Mouse (Mus musculus) adrenal gland, postnatal 25 days (tissue): ENCODE measurements around the gene Slc17a5. TPM values are rescaled to one million over a fixed set of nuclear protein-coding genes. Genes with fewer than 3 reads are reported as not detected.

Source experiments
- DNase-seq: peaks from one replicate; pipeline ENCODE4 v3.0.0; 2021; ENCODE audit warnings: mixed read lengths
- long read RNA-seq: library from polyadenylated mRNA; stranded (forward); transcript quantifications from one replicate; pipeline ENCODE4 v2.0.0, GENCODE M21; 2021
- total RNA-seq: library from RNA; stranded (reverse); gene quantifications from 2 replicates; pipeline ENCODE4 v1.2.3, GENCODE M21; 2021

Gene Slc17a5
- total RNA-seq = 10.6 and 16.7 TPM in 2 replicates
- long read RNA-seq, transcript Slc17a5-201 (11 exons, 3,236 nt) = major isoform, 28 of 34 reads
- long read RNA-seq, partial matches to known transcripts = 1 of 34 reads
- long read RNA-seq, other reads (novel, unspliced or antisense) = 5 of 34 reads

- DNase-seq = peak; percentile 91
Observed at GRCm38 (mm10) chr9:78587914-78588313, at the start of gene Slc17a5. Gene Slc17a5 (minus strand): TSS chr9:78588041.

GRCm38 (mm10) chr9:78633976-78634375, 46.1 kb upstream of the Slc17a5 start:
- peak; percentile 25 for DNase-seq

DNA sequence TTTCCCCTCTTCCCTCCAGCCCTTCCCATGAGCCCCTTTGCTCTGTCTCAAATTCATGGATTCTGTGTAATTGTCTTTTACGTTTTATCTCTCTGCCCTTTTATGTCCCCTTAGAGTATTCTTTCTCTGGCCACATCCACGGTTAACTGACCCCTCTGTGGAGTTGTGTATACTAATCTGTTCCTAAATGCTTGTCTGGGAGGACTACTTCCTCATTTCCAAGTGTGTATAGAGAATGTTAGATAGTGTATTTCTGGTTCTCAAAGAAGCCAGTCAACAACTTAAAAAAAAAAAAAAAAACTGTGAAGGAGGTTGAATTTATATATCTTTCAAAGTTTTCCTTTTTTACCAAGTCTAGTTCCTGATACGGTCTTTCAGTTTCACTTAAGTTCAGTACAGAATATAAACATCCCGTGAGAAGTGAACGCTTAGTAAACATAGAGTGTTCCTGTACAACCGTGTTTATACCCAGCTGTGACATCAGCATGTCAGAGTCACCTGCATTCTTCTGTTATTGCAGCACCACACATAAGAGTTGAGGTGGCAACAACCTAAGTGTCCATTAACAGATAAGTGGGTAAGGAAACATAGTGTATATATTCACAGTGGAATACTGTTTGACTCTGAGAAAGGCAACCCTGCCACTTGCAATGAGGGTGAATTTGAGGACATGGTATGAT, 44.1 kb upstream of the Slc17a5 start:
- DNase-seq = no peak

GRCm38 (mm10) chr9:78629991-78630390, 42.1 kb upstream of the Slc17a5 start:
- DNase-seq = no peak

DNA sequence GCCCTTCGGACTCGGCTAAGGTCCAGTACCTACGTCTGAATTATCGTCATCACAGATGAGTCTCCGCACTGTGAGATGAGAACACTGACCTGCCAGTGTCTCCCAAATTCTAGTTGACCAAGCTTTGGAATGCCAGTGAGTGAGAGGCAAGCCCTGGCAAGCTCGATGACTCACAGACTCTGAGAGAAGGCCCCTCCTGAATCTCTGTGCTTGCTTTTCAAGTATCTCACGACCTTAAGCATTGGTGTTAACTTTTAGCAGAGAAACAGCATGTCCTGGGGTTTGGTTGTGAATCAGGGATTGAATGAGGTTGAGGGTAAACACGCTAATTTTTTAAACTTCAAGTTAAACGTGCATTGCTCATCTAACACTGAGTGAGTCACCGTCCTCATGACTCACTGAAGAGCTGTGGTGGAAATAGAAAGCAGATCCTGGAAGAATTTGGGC, 35.5 kb upstream of the Slc17a5 start:
- no peak for DNase-seq

DNA sequence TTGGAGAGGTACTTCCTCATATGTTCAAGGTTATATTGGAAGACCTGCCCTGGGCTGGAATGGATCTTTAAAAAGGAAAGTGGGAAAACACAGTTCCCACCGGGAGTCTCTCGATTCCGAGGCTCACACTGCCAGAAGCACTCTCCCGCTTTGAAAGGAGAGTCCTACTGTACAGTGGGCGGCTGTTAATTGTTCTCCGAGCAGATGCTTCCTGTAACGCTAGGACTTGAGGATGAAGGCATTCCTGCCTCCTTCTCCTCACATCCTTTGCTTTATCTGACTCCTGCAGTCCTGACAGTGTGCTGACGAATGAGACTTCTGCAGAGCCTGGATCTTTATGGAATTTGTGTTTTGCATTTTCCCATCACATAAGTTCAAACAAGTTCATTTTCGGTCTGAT, 31.4 kb upstream of the Slc17a5 start:
- no peak for DNase-seq

DNA sequence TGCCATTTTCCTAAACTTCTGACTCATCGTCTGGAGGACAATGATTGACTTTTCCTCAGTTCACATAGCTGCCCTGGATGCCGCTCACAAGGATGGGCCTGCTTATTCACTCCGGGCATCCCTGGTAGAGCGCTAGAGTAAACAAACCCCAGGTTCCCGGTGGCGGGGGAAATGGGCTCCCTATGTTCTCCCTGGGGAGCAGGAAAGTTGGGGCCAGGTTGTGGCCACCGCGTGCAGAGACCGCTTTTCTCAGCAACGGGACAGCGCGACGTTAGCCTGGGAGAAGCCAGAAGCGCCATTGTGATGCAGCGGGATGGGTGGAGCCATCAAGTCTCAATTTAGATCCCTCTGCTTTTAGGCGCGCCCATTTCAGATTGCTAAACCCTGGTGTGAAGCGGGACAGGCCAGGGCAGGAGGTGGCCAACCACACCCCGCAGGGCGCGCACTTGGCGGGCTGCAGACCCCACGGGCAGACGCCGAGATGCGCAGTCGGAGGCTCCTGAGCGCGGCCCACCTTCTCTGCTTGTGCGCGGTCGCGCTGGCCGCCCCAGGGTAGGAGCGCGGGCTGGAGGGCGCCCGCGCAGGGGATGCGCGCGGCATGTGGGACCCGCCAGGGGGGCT, 27.7 kb upstream of the Slc17a5 start, which contains the start of gene Cd109:
Gene Cd109, plus strand, starts transcription at position 146 of the 621 bp plus-strand sequence.
- DNase-seq = peak; percentile 33

DNA sequence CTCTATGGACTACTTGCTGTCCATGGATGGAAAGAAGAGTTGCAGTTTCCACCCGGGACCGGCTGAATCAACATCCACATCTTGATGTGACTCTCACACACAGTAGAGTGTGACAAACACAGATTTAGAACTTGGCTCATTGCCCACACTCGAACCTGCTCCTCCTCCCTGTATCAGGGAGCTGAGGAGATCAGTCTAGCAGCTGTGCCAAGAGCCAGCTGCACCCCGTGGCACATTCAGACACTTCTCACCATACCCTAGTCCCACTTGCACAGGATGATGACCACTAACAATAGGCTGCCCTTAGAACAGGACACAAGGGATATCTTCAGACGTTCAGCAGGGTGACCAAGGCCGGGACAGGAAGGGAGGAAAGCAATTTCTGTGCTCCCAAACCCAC, 26.4 kb upstream of the Slc17a5 start:
- DNase-seq = no peak

DNA sequence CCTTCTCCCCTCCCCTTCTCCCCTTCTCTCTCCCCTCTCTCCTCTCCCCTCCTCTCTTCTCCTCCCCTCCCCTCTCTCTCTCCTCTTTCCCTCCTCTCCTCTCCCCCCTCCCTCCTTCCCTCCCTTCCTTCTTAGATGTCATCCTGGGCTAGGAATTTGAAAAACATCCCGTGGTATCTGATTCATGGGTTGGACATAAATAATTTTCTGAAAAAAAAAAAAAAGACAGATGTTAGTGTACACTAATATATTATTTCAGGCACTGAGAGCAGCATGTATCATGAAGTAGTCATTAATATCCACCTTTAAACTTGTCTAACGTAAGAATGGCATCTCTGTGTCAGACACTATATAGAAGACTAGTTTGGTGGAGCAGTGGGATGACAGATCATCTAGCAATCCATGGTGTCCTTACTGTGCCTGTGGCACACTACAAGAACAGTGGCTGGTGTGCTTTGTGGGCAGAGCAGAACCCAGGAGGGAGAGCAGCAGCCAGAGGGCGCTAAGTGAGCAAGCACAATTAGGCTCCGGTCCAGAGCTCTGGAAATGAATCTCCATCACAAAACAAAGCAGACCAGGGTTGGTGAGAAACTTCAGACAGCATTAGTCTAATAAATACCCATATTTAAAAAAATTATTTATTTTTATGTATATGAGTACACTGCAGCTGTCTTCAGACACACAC, 13.3 kb upstream of the Slc17a5 start:
- peak; percentile 35 for DNase-seq

GRCm38 (mm10) chr9:78599927-78600326, 12.1 kb upstream of the Slc17a5 start:
- no peak for DNase-seq

DNA sequence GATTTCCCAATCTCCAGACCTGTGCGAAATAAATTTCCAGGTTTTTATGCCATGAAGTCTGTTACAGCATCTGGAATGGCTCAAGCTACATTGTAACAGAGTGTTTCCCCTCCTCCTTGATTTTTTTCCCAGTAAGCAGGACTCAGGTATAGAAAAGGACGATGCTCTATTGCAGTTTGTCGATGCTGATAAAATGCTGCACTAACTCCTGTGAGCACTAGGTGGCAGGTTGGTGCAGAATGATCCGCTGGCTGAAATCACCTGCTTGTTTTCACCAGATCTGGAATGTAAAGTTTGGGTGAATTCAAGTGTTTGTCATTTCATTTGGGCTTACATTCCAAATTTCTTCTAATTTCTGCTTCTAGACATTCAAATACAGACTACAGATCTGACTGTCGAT, 9.0 kb upstream of the Slc17a5 start:
- no peak for DNase-seq

DNA sequence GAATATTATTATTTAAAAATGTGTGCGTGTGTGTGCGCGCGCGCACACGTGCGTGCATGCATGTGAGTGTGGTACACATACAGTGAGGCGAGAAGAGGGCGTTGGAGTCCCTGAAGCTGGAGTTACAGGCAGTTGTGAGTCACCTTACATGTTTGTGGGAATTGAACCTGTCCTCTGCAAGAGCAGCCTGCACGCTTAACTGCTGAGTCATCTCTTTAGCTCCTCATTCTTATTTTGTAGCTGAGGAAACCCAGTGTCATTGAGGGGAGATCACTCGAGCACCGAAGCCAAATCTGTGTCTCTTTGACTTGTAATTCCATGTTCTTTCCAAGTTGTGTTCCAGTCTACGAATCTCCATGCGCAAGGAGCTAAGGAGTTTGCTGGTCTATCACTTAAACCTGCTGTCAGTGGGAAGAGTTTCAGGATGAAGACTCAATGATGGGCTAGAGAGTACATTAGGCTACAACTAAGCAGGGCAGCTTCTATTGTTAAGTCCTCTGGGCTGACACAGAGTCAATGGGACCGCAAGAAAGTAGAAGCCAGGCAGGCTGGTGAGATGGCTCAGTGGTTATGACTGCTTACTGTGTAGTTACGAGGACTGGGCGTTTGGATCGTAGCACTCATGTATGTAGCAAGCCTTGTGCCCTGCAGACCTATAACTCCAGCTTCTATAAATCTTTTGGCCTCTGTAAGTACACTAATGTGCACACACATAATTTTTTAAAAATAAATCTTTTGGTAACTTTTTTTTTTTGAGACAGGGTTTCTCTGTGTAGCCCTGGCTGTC, 8.1 kb upstream of the Slc17a5 start:
- no peak for DNase-seq

GRCm38 (mm10) chr9:78595257-78595656, 7.4 kb upstream of the Slc17a5 start:
- DNase-seq = no peak

DNA sequence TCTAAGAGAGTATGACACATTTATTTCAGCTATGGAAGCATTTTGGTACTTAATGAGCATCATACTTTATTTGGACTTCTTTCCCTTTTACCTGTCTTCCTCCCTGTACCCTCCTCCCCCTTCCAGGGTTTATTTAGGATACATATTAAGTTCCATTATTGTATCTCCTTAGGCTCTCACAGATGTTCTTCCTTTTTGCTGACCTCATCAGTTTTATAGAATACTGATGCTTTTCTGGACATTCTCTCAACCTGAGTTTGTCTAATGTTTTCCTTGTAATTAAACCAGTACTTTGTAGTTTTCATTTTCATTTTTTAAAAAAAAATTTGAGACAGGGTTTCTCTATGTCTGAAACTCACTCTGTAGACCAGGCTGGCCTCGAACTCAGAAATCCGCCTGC, 2.6 kb upstream of the Slc17a5 start:
- no peak for DNase-seq

GRCm38 (mm10) chr9:78588411-78589033, 681 bp upstream of the Slc17a5 start:
- DNase-seq = peak; percentile 9

DNA sequence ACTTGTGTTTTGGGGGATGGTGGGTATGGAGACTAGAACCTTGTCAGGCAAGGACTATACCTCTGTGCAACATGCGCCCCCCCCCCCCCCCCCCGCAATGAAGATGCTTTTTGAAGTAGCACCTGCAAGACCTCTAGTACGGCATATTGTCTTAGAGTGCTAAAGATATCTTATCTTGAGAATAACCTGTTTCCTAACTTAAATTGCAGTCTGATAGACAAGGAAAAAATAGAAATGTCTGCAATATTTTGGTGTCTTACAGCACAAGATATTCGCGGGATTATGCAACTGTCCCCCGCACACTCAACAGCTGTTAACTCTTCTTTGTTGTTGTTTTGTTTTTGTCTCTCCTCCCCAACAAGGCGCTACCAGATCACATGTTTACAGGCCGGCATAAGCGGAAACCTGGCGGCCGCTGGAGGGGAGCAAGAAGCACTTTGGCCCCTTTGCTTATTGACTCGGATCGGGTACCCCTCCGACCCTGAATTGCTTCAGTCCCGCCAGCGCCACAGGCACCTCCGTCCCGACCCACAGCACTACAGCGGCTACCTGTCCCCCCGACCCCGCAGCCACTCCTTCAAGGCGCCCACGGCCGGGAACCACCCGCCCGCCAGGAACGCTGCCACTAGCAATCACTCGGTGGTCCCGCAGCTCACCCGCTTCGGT, 490 bp downstream of the Slc17a5 start:
- DNase-seq = no peak

GRCm38 (mm10) chr9:78579644-78580396, 8.0 kb downstream of the Slc17a5 start:
- DNase-seq = no peak

DNA sequence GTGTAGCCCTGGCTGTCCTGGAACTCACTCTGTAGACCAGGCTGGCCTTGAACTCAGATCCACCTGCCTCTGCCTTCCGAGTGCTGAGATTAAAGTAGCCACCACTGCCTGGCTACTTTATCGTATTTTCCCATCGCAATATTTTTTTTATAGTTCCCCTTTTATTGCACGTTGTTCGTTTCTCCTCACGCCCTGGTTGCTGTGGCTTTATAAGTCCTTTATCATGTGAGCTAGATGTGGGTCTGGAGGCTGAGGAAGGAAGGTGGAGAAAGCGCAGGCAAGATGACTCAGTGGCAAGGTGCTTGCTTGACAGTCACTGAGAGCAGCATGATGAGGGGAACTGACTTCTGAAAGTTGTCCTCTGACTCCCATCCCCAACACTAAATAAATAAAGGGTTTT, 9.0 kb downstream of the Slc17a5 start:
- DNase-seq = no peak

GRCm38 (mm10) chr9:78576466-78576865, 11.4 kb downstream of the Slc17a5 start:
- DNase-seq = no peak

DNA sequence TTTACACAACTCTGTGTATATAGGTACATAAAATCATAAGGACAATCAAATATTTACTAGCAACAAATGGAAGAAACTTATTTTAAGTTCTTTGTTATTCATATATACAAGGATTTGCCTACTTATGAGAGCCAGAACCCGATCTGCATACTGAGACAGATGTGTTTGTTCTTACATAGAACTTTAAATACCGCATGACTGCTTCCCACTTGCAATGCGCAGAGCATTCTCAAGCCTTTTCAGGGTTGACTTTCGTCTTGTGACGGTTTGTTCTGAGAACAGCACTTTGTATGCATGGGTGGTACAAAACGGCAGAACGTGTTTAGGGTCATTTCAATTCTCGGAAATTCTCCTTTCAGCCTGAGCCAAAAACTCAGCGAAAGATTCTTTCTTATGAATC, 17.9 kb downstream of the Slc17a5 start:
- no peak for DNase-seq
